Mouse (Mus musculus): ENCODE data around the gene Lrrc8d. TPM values are rescaled to one million over a fixed set of nuclear protein-coding genes. Genes with fewer than 3 reads are reported as not detected.

Lrrc8d gene
- polyA plus RNA-seq, 1 experiment = 13.5 TPM

DNA sequence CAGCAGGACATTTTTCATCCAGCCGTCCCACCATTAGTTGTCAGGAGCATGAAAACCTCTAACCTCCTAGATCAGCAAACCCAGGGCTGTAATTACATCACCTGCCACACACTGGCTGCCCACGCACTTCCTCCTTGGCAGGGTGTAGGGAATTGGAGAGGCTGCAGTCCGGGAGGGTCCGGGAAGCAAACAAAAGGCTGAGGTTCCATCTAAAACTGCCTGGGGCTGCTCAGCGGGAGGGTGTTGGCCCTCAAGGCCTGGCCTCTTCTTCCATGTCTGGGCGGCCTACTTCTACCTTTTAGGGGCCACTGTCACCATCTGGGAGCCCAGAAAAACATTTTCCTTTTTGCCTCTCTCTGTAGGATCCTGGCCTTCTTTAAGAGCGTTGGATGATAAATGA, 1.1 kb upstream of the Lrrc8d start:
- peaks cover 70% of the 10 kb centered on the region for H3K4me1 ChIP-seq
- TF ChIP-seq FLI1 (IDR thresholded peaks at IDR 0.05; ENCODE audit: low read length) (no peak), GATA1 (IDR thresholded peaks at IDR 0.05; ENCODE audit: borderline replicate concordance, low read length) (no peak)
- H3K4me3 ChIP-seq (replicated peaks) = peak overlapping the region; percentile 92
- peaks cover 27% of the 10 kb centered on the region for H3K36me3 ChIP-seq (replicated peaks; ENCODE audit: low read length)
- no peaks in the 10 kb centered on the region for H3K9me3 ChIP-seq
- H3K27me3 ChIP-seq (replicated peaks) = no peaks in the 10 kb centered on the region

DNA sequence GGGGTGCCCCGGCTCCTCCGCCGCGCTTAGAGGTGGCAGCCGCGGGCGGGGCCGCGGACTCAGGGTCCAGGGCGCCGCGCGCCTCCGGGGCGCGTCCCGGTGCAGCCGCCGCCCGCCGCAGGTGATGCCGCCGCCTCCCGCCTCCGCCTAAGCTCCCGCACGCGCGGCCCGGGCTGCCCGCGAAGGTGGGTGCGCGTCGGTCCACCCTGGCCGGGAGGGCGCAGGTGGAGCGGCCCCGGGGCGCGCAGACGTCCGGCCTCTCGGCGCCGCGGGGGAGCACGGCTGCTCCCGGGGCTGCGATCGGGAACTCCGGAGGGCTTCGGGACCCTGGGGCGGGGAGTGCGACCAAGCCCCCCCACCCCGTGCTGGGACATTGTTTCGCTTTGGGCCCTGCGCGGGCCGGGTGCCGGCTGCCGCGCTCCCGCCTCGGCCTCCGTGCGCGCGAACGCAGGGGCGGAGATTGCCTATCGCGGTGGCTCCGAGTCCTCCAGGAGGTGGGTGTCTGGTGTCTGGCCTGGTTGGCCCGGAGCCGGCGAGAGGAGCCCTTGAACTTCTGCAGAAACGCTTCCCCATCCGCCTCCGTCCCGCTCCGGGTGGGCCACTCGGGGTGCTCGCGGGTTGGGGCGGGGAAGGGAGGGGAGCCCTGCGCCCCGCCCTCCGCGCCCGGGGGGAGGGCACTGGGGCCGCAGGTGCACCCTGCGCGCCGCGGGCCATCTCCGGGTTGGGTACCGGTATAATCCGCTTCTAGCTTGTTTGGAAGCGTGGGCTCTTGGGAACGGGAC, 492 bp downstream of the Lrrc8d start:
- Histone ChIP-seq H3K4me1 (peaks cover 72% of the 10 kb centered on the region), H3K9me3 (no peaks in the 10 kb centered on the region), H3K4me3 (replicated peaks) (peak overlapping the region; percentile 92), H3K36me3 (replicated peaks; ENCODE audit: low read length) (peaks cover 43% of the 10 kb centered on the region), H3K27me3 (replicated peaks) (no peaks in the 10 kb centered on the region)
- TF ChIP-seq FLI1 (IDR thresholded peaks at IDR 0.05; ENCODE audit: low read length) (no peak), GATA1 (IDR thresholded peaks at IDR 0.05; ENCODE audit: borderline replicate concordance, low read length) (no peak)

DNA sequence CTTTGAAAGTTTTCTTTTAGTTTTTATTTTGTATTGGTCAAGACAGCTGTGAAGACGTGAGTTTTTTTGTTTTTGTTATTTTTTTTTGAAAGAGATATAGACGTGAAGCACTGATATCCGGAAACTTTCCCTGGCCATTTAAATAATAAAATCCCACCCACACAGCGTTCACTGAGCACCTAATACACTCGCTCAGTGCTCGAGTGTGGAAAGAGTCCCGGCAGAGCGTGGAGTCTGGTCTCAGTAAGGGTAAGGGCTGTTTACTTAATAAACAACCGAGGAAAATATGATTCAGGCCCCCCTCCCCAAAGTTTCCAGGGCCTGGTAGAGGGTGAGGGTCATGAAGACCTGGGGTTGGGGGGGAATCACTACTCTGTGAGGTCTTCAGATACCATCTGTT, 1.6 kb downstream of the Lrrc8d start:
- Histone ChIP-seq H3K27me3 (replicated peaks) (no peaks in the 10 kb centered on the region), H3K36me3 (replicated peaks; ENCODE audit: low read length) (peaks cover 47% of the 10 kb centered on the region), H3K4me1 (peaks cover 73% of the 10 kb centered on the region), H3K4me3 (replicated peaks) (peak overlapping the region; percentile 92), H3K9me3 (no peaks in the 10 kb centered on the region)
- TF ChIP-seq FLI1 (IDR thresholded peaks at IDR 0.05; ENCODE audit: low read length) = no peak
- TF ChIP-seq GATA1 (IDR thresholded peaks at IDR 0.05; ENCODE audit: borderline replicate concordance, low read length) = no peak

DNA sequence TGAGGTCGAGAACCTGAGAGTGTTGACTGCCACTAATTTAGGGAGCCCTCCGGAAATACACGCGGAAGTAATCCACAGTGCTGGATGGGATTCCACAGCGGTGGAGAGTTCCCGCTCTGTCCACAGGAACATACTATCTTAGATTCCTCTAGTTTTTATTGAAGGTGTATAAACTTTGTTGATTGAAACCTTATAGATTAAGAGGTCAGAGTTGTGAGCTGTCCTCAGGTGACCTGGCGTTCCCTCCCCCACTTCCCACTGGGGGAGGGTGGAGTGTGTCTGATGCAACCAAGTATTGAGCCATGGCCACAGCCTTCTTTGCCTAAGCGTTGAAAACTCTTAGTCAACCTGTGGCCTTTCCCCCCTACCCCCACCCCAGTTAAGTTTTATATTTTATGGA, 2.1 kb downstream of the Lrrc8d start:
- H3K27me3 ChIP-seq (replicated peaks) = no peaks in the 10 kb centered on the region
- peaks cover 75% of the 10 kb centered on the region for H3K4me1 ChIP-seq
- H3K9me3 ChIP-seq = no peaks in the 10 kb centered on the region
- H3K4me3 ChIP-seq (replicated peaks) = peak overlapping the region; percentile 92
- TF ChIP-seq GATA1 (IDR thresholded peaks at IDR 0.05; ENCODE audit: borderline replicate concordance, low read length) (no peak), FLI1 (IDR thresholded peaks at IDR 0.05; ENCODE audit: low read length) (no peak)
- H3K36me3 ChIP-seq (replicated peaks; ENCODE audit: low read length) = peaks cover 44% of the 10 kb centered on the region

DNA sequence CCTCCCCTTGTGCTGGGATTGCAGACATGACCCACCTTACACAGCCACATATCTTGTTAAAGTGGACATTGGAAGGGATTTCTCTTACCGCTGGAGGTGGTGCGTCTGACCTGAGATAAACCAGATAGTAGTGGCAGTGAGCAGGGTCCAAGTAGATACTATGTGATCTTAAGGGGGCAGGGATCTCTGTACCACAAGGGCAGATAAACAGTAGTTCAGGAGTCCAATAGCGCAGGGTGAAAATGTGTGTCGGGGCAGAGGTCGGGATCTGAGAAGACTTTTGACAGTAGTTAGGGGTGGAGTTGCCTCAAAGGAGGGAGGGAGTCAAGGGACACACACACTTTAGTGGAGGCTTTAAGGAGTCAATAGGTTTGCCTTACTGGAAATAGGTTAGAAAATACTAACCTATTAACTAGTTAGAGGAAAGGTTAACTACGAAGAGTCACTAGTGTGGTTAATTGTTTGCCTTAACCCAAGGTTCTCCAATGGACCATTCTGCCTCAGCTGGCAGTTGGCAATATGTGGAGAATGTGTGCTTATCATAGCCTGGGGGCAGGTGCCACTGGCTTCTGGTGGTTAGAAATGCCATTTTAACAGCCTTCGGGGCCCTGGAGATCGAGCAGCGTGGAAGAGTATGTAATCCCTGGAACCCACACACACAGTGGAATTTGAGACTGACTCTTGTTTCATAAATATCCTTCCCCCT, 3.0 kb downstream of the Lrrc8d start:
- Histone ChIP-seq H3K27me3 (replicated peaks) (no peaks in the 10 kb centered on the region), H3K4me3 (replicated peaks) (peak overlapping the region; percentile 88), H3K4me1 (peaks cover 77% of the 10 kb centered on the region), H3K9me3 (no peaks in the 10 kb centered on the region), H3K36me3 (replicated peaks; ENCODE audit: low read length) (peaks cover 47% of the 10 kb centered on the region)
- no peak for TF ChIP-seq GATA1 (IDR thresholded peaks at IDR 0.05; ENCODE audit: borderline replicate concordance, low read length)
- no peak for TF ChIP-seq FLI1 (IDR thresholded peaks at IDR 0.05; ENCODE audit: low read length)

DNA sequence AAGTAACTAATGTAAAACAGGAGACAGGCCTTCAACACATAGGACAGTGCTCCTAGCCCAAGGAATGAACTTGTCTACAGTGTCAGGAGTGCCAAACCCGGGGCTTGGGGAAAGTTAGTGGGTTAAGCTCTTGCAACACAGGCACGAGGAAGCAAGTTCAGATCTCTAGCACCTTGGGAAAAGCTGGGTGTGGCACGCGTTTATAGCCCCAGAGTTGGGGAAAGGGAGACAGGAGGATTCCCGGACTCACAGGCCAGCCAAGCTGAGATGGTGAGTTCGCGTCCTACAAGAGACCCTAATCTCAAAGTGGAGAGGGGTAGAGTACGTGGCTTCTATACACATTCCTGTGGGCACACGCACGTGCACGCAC, 3.5 kb downstream of the Lrrc8d start:
- Histone ChIP-seq H3K4me3 (replicated peaks) (peak overlapping the region; percentile 88), H3K4me1 (peaks cover 82% of the 10 kb centered on the region), H3K36me3 (replicated peaks; ENCODE audit: low read length) (peaks cover 44% of the 10 kb centered on the region), H3K9me3 (no peaks in the 10 kb centered on the region), H3K27me3 (replicated peaks) (no peaks in the 10 kb centered on the region)
- TF ChIP-seq FLI1 (IDR thresholded peaks at IDR 0.05; ENCODE audit: low read length) = no peak
- no peak for TF ChIP-seq GATA1 (IDR thresholded peaks at IDR 0.05; ENCODE audit: borderline replicate concordance, low read length)

DNA sequence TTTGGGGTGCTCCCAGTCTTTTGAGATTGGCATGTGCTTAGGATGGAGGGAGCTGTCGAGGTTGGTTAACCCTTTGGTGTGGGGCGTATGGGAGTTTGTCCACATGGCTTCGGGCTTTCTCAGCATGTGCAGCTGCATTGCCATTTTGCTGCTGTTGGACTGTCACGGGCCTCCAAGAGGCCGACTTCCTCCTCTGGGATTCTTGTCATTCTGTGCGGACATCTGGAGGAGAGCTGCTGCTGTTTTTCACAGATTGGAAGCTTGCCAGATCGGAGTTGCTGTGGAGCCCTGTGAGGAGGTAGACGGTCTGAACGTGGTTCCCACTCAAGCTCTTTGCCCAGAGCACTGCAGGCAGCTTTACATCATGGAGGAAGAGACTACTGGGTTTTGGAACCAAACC, 4.8 kb downstream of the Lrrc8d start:
- TF ChIP-seq GATA1 (IDR thresholded peaks at IDR 0.05; ENCODE audit: borderline replicate concordance, low read length) (no peak), FLI1 (IDR thresholded peaks at IDR 0.05; ENCODE audit: low read length) (no peak)
- Histone ChIP-seq H3K4me3 (replicated peaks) (no peak overlapping the region), H3K27me3 (replicated peaks) (no peaks in the 10 kb centered on the region), H3K36me3 (replicated peaks; ENCODE audit: low read length) (peaks cover 56% of the 10 kb centered on the region), H3K9me3 (no peaks in the 10 kb centered on the region), H3K4me1 (peaks cover 84% of the 10 kb centered on the region)

DNA sequence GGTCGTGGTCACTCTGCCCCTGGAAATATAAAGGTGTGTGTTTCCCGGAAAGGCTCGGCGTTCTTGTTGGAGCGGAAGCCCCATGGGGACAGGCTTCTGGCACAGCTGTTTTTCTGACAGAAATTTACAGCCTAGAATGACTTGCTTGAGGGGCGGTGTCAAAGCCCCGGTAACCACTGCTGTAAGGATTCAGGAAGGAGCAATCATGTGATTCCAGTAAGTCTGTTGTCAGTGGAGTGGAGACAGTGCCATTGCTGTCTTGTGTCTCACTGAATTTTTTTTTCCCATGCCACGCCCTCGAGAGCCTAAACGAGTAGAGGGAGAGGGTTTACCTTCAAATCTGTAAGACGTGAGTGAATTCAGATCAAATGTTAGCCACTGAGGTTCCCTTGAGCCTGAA, 6.9 kb downstream of the Lrrc8d start:
- TF ChIP-seq FLI1 (IDR thresholded peaks at IDR 0.05; ENCODE audit: low read length) = no peak
- TF ChIP-seq GATA1 (IDR thresholded peaks at IDR 0.05; ENCODE audit: borderline replicate concordance, low read length) = no peak
- peaks cover 69% of the 10 kb centered on the region for H3K36me3 ChIP-seq (replicated peaks; ENCODE audit: low read length)
- H3K27me3 ChIP-seq (replicated peaks) = no peaks in the 10 kb centered on the region
- no peaks in the 10 kb centered on the region for H3K9me3 ChIP-seq
- H3K4me1 ChIP-seq = peaks cover 96% of the 10 kb centered on the region
- H3K4me3 ChIP-seq (replicated peaks) = peak overlapping the region; percentile 85

DNA sequence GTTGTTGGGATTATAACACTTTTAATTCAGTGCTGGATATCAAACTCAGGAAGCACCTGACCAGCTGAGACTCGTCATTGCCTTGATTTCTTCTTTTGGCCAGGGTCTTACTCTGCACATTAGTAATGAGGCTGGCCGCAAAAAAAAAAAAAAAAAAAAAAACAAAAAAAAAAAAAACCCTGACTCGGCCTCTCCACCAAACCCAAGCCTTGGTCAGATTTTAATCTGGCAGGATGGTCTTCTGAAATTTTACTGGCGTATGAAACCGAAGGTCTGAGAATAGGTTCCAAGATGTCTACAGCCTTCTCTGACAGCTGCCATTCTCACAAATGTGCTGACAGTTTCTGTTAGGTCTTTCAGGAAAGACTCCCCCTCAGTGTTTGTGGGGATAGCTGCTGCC, 8.5 kb downstream of the Lrrc8d start:
- Histone ChIP-seq H3K27me3 (replicated peaks) (no peaks in the 10 kb centered on the region), H3K9me3 (no peaks in the 10 kb centered on the region), H3K4me1 (peaks cover 97% of the 10 kb centered on the region), H3K4me3 (replicated peaks) (peak overlapping the region; percentile 67), H3K36me3 (replicated peaks; ENCODE audit: low read length) (peaks cover 65% of the 10 kb centered on the region)
- no peak for TF ChIP-seq FLI1 (IDR thresholded peaks at IDR 0.05; ENCODE audit: low read length)
- TF ChIP-seq GATA1 (IDR thresholded peaks at IDR 0.05; ENCODE audit: borderline replicate concordance, low read length) = no peak

DNA sequence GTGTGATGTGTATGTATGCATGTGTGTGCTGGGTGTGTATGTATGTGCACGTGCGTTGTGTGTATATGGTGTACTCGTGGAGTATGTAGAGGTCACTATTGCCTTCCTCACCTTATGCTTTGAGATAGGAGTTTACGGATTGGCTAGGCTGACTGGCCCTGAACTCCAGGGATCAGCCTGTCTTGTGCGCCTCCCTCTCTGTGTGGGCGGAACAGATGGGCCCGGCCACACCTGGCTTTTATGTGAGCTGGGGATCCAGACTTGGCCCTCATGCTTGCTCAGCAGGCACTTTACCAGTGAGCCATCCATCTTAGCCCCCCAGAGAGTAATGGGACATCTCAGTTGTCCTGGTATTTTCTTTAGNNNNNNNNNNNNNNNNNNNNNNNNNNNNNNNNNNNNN, 10.7 kb downstream of the Lrrc8d start:
- TF ChIP-seq FLI1 (IDR thresholded peaks at IDR 0.05; ENCODE audit: low read length) (no peak), GATA1 (IDR thresholded peaks at IDR 0.05; ENCODE audit: borderline replicate concordance, low read length) (no peak)
- Histone ChIP-seq H3K27me3 (replicated peaks) (no peaks in the 10 kb centered on the region), H3K4me1 (peaks cover 97% of the 10 kb centered on the region), H3K9me3 (no peaks in the 10 kb centered on the region), H3K36me3 (replicated peaks; ENCODE audit: low read length) (peaks cover 66% of the 10 kb centered on the region), H3K4me3 (replicated peaks) (peak overlapping the region; percentile 81)

Data from megakaryocyte, embryonic 14.5 days (primary cell).